Mouse (Mus musculus): ENCODE data around the gene Farp1.

Gene Farp1

GRCm38 (mm10) chr14:121145291-121145690 is 110.3 kb downstream of the Farp1 start:
- DNase-seq (ENCODE audit: low read depth, low spot score), result no peak

DNA sequence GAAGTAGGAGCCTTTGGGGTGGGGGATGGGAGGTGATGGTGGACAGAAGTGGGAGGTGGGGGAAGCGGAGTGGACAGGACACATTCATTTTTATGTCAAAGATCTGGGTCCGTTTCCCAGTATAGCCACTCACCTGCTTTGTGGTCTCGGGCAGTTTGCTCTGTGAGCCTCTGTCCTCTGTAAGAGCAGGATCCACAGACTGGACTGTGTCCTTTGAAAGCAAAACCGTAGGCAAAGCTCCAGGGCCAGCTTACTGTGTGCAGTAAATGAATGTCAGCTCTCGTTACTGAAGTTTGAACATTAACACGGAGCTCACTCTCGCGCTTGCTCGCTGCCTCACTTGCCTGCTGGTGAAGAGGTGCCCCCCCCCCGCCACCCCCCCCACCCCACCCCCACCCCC is 110.7 kb downstream of the Farp1 start:
- DNase-seq (ENCODE audit: low read depth, low spot score), result no peak

- DNase-seq (ENCODE audit: low read depth, low spot score), result peak; percentile 35
Measured at GRCm38 (mm10) chr14:121146213-121146612, 111.2 kb downstream of the Farp1 start.

DNA sequence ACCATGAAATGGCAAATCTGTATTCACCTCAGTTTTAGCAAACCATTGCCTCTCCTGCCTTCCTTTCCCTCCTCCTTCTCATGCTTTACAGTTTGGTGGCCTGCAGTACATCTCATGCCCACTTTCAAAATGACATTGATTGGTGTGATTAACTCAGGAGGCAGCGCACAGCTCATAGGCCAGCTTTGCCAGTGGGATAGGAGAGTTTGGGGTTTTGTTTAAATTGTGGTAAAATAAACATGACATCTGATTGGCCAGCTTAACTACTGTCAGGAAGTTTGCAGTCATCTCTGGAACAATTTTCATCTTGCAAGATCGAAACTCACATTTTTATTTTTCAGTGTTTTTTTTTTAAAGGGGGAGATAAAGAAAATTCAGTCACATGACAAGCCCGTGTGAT is 112.0 kb downstream of the Farp1 start:
- peak; percentile 61 for DNase-seq (ENCODE audit: low read depth, low spot score)

DNA sequence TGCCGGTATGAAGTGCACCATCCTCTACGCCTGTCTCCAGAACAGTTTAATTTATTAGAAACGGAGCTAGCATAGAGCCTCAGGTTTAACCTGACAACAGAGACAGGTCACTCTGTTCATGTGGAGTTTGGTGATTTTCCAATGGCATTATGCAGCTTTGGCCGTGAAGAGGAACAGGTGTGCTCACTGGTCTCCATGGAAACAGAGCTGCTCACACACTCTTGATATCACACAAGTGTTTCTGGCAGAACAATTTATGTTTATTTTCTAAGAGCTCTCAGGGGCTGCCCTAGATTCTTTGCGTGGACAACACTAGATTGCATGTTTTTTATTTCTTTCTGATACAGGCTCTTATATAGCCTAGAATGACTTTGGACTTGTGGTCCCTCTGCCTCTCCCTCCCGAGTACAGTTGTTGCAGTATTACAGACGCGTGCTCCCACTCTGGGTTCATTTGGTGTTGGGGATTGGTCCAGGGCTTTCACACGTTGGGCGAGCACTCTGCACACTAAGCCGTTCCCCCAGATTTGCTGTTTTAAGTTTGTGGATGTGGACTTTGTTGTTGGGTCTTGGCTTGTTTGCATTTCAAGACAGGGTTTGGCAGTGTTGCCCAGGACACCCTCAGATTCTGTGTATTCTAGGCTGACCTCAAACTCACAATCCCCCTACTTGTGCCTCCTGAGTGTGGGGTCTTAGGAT is 113.2 kb downstream of the Farp1 start:
- DNase-seq (ENCODE audit: low read depth, low spot score), result no peak

DNA sequence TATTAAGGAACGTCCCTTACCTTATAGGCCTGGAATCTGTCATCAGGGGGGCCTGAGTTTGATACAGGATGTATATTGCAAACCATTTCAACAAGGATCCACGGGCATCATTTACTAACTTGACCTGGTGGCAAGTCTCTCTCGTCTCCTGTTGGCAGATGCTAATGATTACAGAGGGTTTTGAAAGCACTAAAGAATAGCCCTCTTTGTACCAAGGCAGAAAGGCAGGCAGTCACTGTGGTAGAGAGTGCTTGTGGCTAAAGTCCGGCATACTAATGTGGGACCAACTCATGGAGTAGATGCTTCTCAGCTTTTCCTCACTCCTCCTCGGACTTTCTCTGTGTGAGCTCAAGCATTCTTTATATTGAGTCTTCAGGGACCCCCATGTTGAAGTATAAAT is 115.0 kb downstream of the Farp1 start:
- DNase-seq (ENCODE audit: low read depth, low spot score), result no peak

DNA sequence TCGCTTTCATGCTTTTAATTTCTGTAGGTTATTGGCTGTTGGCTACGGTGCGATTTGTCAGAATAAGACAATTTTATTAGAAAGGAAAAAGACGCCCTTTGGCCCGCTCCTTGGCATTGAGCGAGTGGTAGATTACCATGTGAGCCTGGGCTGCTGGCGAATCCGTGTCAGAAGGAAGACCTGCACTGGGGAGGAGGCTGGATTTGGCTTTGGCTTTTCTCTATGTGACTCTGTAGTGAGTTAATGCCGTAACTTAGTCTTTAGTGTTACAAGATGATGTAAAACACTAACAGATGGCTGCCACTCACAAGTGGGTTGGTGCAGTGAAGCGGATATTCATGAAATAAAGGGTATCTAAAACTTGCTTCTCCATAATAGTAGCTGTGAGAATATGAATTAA is 116.8 kb downstream of the Farp1 start:
- no peak for DNase-seq (ENCODE audit: low read depth, low spot score)

DNA sequence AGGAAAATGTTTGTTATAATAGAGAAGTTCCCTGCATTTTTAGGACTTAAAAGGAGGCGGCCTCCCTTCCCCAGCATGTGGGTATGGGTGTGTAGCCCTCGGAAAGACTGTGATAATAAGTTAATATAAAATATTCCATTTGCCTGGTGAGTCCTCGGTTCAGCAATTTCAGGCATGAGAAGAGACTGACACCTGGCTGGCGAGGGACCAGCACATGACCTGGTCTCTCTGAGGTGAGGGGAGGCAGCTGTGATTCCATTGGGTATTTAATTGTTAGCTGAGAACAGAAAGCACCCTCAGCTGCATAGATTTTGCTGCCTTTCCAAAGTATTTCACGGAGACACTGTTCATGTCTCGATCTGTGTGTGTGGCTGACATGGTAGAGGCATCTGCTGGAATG is 117.8 kb downstream of the Farp1 start:
- DNase-seq (ENCODE audit: low read depth, low spot score), result no peak

DNA sequence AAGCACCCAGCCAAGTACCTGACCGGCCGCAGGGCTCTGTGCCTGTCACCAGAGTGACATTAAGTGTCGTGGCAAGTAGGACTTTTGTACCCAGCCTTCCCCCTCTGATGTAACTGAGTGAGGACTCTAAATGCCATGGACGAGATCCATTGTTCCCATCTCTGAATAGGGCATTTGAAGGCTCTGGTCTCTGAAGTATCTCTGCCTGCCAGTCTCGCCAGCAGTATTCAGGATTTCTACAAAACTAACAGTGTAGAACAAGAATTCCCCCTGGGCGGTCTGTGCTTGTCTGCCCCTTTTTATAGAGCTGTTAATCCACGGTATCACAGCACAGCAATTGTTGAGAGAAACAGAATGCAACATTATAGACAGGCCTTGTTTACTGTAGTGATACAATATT is 118.3 kb downstream of the Farp1 start:
- no peak for DNase-seq (ENCODE audit: low read depth, low spot score)

- DNase-seq (ENCODE audit: low read depth, low spot score), result no peak
Measured at GRCm38 (mm10) chr14:121155173-121155572, 120.2 kb downstream of the Farp1 start.

- no peak for DNase-seq (ENCODE audit: low read depth, low spot score)
Measured at GRCm38 (mm10) chr14:121158616-121159015, 123.6 kb downstream of the Farp1 start.

DNA sequence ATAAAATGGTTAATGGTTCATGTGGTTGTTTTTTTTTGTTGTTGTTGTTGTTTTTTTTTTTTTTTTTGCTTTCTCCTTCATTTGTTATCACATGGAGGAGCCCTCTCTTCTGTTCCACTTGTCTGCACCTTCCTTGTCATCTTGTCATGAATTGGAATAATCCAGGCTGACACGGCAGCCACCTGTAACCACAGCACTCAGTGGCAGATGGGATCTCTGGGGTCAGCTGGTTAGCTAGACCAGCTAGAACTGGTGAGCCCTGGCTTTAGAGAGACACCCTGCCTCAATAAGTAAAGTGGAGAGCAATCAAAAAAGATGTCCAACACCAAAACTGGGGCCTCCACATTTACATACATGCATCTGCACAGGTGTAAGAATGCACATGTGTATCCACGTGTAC is 127.8 kb downstream of the Farp1 start:
- no peak for DNase-seq (ENCODE audit: low read depth, low spot score)

DNA sequence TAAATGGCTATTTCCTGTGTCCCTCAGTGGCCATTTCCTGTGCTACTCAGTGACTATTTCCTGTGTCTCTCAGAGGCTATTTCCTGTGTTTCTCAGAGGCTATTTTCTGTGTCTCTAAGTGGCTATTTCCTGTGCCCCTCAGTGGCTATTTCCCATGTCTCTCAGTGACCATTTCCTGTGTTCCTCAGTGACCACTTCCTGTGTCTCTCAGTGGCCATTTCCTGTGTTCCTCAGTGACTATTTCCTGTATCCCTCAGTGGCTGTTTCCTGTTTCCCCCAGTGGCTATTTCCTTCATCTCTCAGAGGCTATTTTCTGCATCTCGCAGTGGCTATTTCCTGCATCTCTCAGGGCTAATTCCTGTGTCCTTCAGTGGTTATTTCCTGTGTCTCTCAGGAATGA is 129.9 kb downstream of the Farp1 start:
- DNase-seq (ENCODE audit: low read depth, low spot score), result peak; percentile 26

DNA sequence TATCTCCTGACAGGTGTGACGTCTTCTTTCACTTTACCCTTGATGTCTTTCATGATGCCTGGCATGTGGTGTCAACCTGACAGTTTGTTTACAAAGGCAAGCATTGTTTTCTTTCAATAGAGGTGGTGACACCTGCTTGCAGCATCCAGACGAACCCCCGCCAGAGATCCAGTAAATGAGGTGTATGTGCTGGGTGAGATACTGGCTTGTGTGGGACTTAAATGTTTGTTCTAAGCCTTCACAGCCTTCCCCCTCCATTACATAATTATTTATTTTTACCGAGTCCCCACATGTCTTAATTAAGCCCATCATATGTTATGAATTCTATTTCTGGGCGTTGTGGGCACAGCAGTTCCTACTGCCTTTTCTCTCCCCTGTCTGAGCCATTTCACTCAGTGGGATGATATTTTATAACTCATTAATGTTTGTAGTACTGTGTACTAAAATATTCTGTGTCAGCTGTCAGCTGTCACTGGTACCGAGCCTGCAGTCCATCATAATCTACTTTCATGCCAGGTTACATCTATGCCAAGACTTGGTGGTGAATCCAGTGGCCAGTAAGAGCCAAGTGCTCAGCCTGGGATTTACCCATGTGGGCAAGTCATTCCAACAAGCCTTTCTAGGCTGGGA is 130.5 kb downstream of the Farp1 start:
- no peak for DNase-seq (ENCODE audit: low read depth, low spot score)

DNA sequence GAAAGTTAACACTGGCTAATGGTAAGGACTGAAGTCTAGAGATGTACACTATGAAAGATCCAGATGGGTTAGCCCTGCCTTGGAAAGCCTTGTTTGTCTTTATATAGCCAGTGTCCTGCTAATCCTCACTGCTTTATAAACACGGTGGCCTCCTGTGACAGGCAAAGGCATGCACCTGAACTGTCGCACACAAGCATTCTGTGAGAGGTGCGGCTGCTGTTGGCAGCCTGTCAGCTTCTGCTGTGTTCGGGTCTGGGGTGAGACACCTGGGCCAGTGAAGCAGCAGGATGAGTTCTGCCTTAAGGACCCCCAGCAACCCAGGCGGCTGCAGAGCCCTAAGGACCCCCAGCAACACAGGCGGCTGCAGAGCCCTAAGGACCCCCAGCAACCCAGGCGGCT is 131.0 kb downstream of the Farp1 start:
- DNase-seq (ENCODE audit: low read depth, low spot score), result no peak

DNA sequence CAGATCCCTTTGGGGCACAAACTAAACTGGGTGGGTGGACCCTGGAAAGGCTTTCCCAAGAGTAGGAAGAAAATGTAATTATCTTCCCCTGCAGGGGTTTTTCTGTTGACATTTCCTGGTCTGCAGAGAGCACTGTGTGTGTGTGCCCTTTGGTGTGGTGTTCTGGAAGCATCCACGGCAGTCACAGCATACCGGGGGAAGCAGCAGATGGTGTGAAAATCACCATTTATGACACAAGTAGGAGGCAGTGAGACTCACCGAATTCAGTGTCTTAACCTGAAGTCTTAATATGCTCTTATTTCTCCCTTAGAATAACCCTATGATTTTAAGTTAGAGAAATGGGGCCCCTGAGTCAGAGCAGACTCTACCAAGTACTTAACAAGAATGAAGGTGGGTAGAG is 133.7 kb downstream of the Farp1 start:
- no peak for DNase-seq (ENCODE audit: low read depth, low spot score)

DNA sequence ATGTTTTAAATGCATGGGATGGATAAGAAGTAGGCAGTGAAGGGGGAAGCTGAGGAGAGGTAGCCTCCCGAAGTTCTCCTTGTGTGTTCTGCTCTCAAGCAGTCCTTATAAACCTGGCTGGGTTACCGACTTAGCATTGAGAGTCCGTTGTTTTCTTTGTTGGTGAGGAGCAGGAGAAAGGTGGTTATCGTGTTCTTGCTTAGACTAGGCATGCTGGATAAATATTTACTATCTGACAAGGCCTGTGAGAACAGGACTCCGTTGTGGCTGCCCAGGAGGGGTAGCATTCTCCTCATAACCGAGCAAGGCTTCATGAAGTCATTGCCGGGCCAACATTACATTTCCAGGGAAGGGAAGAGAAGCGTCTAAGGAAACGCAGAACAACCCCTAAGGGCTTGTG is 135.3 kb downstream of the Farp1 start:
- DNase-seq (ENCODE audit: low read depth, low spot score), result no peak

GRCm38 (mm10) chr14:121172065-121173036 is 137.4 kb downstream of the Farp1 start:
- DNase-seq (ENCODE audit: low read depth, low spot score), result no peak

DNA sequence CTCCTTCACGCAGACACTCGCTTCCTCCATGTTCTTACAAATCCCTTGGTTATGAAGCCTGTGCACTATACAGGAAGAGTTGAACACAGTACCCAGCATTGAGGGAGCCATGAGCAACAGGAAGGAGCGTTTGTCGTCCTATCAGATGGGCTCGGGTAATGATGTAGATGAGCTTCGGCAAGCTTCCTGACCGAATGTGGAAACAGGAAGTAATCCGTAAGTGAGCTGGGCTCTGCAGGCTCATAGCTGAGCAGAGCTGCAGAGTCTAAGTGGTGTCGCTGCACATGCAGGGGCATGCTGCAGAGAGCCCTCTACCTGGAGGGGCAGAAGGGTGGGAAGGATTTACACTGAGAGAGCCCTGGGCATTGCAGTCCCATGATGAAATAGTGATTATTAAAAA is 140.4 kb downstream of the Farp1 start:
- peak; percentile 8 for DNase-seq (ENCODE audit: low read depth, low spot score)

GRCm38 (mm10) chr14:121175861-121176260 is 140.9 kb downstream of the Farp1 start:
- DNase-seq (ENCODE audit: low read depth, low spot score), result no peak

- DNase-seq (ENCODE audit: low read depth, low spot score), result no peak
Measured at GRCm38 (mm10) chr14:121177907-121178306, 142.9 kb downstream of the Farp1 start.

DNA sequence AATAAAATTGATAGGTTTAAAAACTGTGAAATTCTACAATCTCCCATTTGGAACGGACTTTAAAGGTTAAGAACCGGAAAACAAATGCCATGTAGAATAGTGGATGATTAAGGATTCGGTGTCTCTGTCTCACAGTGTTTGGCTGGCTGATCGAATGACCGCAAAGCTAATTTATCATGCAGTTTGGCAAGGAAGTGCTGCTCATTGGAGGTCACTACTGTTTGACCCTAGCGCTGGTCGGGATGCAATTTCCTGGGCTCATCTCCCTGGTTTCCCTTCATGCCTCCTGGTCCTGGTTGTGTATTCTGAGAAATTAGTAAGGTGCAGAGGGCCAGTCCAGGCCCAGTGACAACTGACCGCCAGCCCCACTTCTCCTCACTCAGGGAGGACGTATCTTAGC is 145.6 kb downstream of the Farp1 start:
- no peak for DNase-seq (ENCODE audit: low read depth, low spot score)
